Mouse (Mus musculus) embryonic facial prominence, embryonic 11.5 days (tissue): ENCODE data around the gene Olfr701. TPM values are rescaled to one million over a fixed set of nuclear protein-coding genes. Genes with fewer than 3 reads are reported as not detected.

Experiments
- ATAC-seq: fragments of 200-750 bp; cut with Nextera tagmentation; replicated peaks from 2 replicates; pipeline ENCODE4 v1.8.0; 2017; ENCODE audit warnings: low read depth; ENCODE audit not compliant: insufficient number of reproducible peaks, low FRiP score, low TSS enrichment
- DNase-seq: peaks from one replicate; pipeline ENCODE4 v3.0.0-alpha.2; 2015; ENCODE audit warnings: low spot score
- H3K27ac ChIP-seq: fragments of 300-500 bp; sonication (generic); replicated peaks from 2 replicates; pipeline ENCODE4 v1.5.1; 2014; ENCODE audit warnings: mild to moderate bottlenecking, low read depth, low read length, control low read depth
- H3K27me3 ChIP-seq: fragments of 300-500 bp; sonication (generic); 2 replicates; pipeline ENCODE4 v1.6.1; 2014; ENCODE audit warnings: mild to moderate bottlenecking, low read length, moderate library complexity, mixed read lengths; ENCODE audit not compliant: control insufficient read depth, insufficient read depth
- H3K36me3 ChIP-seq: fragments of 300-500 bp; sonication (generic); replicated peaks from 2 replicates; pipeline ENCODE4 v1.6.1; 2014; ENCODE audit warnings: low read depth, mild to moderate bottlenecking, low read length, moderate library complexity, mixed read lengths; ENCODE audit not compliant: control insufficient read depth, insufficient read depth
- H3K4me1 ChIP-seq: fragments of 300-500 bp; sonication (generic); 2 replicates; pipeline ENCODE4 v1.6.1; 2014; ENCODE audit warnings: low read length, mixed read lengths; ENCODE audit not compliant: control insufficient read depth, insufficient read depth
- H3K4me2 ChIP-seq: fragments of 300-500 bp; sonication (generic); 2 replicates; pipeline ENCODE4 v1.6.1; 2014; ENCODE audit warnings: low read depth, mild to moderate bottlenecking, control low read depth, low read length, moderate library complexity
- H3K4me3 ChIP-seq: fragments of 300-500 bp; sonication (generic); 2 replicates; pipeline ENCODE4 v1.5.1; 2014; ENCODE audit warnings: low read depth, low read length, control low read depth
- H3K9ac ChIP-seq: fragments of 300-500 bp; sonication (generic); replicated peaks from 2 replicates; pipeline ENCODE4 v1.6.1; 2014; ENCODE audit warnings: mild to moderate bottlenecking, control low read depth, low read length
- H3K9me3 ChIP-seq: fragments of 300-500 bp; sonication (generic); replicated peaks from 2 replicates; pipeline ENCODE4 v1.6.1; 2016; ENCODE audit warnings: mild to moderate bottlenecking, low read length, inconsistent platforms, mixed read lengths; ENCODE audit not compliant: control insufficient read depth
- WGBS: fragments of 180-500 bp; shearing (Covaris S2); extraction: QIAGEN DNeasy Blood & Tissue Kit; methylation state at CpG from one replicate; pipeline ENCODE4 v1.1.7; 2014; 5-methylcytosine and 5-hydroxymethylcytosine counted together
- polyA plus RNA-seq: library from polyadenylated mRNA; unstranded; fragments of >200 nt; fragmentation: Nextera tagmentation; extraction: Ambion mirVana; gene quantifications from 2 replicates; pipeline ENCODE4 v1.2.1, GENCODE M21; 2014

Olfr701 gene
- polyA plus RNA-seq, result not detected in 2 replicates

DNA sequence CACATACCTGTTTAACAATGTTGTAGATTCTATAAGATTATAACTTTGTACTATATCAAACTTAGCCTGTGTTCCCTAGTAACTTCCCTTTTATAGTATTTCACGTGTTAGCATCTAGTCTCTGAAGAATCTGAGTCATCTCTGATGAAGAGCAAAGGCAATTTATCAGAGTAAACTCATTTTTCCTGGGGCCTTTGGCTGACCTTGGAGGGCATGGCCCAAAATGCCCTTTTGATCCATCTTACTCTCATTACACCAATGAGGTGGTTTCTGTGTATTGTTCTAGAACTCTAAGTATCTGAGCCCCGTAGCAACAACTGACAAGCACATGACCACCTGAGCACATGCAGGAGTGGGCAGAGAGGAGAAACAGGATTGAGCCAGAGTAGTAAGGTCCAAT, at the start of gene Olfr701:
Gene Olfr701 (plus strand): TSS at position 301 of the 400 bp plus-strand sequence.
- Histone ChIP-seq H3K9me3 (no peaks in the 10 kb centered on the region), H3K27me3 (no peaks in the 10 kb centered on the region), H3K27ac (no peak within 1 kb of the TSS), H3K4me3 (no peak within 1 kb of the TSS), H3K36me3 (no peaks in the 10 kb centered on the region), H3K4me1 (no peaks in the 10 kb centered on the region), H3K4me2 (no peak within 1 kb of the TSS), H3K9ac (no peak within 1 kb of the TSS)
- ATAC-seq, result no peak
- 79% methylated on average over 2 of the region's 2 CpGs for WGBS
- DNase-seq, result no peak

DNA sequence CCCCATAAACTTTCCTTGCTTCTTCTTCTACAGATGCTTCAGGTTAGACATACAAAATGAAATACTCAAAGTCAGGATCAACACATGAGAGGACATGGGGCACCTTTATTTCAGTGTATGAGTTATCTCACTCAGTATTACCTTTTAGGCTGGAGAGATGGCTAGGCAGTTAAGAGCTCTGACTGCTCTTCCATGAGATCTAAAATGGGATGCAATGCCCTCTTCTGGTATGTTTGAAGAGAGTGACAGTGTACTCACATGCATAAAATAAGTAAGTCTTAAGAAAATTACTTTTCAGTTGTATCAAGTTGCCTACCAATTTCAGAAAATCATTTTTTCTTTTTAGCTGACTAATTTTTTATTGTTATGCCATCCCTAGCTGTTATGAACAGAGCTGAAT, 25.6 kb upstream of the Olfr701 start:
- Histone ChIP-seq H3K9ac (no peak overlapping the region), H3K4me2 (no peak overlapping the region), H3K9me3 (no peaks in the 10 kb centered on the region), H3K27me3 (no peaks in the 10 kb centered on the region), H3K27ac (no peak overlapping the region), H3K36me3 (no peaks in the 10 kb centered on the region), H3K4me3 (no peak overlapping the region), H3K4me1 (no peaks in the 10 kb centered on the region)
- DNase-seq (no peak), ATAC-seq (no peak)

- Histone ChIP-seq H3K4me2 (no peak within 1 kb of the TSS), H3K4me1 (no peaks in the 10 kb centered on the region), H3K27me3 (no peaks in the 10 kb centered on the region), H3K36me3 (no peaks in the 10 kb centered on the region), H3K9me3 (no peaks in the 10 kb centered on the region), H3K27ac (no peak within 1 kb of the TSS), H3K4me3 (no peak within 1 kb of the TSS), H3K9ac (no peak within 1 kb of the TSS)
- DNase-seq (no peak), ATAC-seq (no peak)
- WGBS, result 79% methylated on average over 1 of the region's 1 CpGs
These were observed 20.8 kb upstream of the Olfr701 start, which contains the start of gene Olfr699 for GRCm38 (mm10) chr7:106793098-106793497. Gene Olfr699 (minus strand): TSS chr7:106793198.

- H3K4me2 ChIP-seq, result no peak within 1 kb of the TSS
- no peak for DNase-seq
- no peak within 1 kb of the TSS for H3K4me3 ChIP-seq
- no peak within 1 kb of the TSS for H3K9ac ChIP-seq
- no peaks in the 10 kb centered on the region for H3K27me3 ChIP-seq
- 100% methylated on average over 1 of the region's 1 CpGs for WGBS
- ATAC-seq, result no peak
- H3K4me1 ChIP-seq, result no peaks in the 10 kb centered on the region
- no peaks in the 10 kb centered on the region for H3K36me3 ChIP-seq
- no peak within 1 kb of the TSS for H3K27ac ChIP-seq
- H3K9me3 ChIP-seq, result no peaks in the 10 kb centered on the region
These were observed 5.2 kb upstream of the Olfr701 start, which contains the start of gene Olfr700 for GRCm38 (mm10) chr7:106808734-106809133. Gene Olfr700 (minus strand): TSS chr7:106808834.

- H3K9ac ChIP-seq, result no peak overlapping the region
- H3K27ac ChIP-seq, result no peak overlapping the region
- 69% methylated on average over 2 of the region's 2 CpGs for WGBS
- DNase-seq, result peak; percentile 5
- ATAC-seq, result no peak
- no peaks in the 10 kb centered on the region for H3K9me3 ChIP-seq
- H3K4me2 ChIP-seq, result no peak overlapping the region
- no peaks in the 10 kb centered on the region for H3K36me3 ChIP-seq
- no peaks in the 10 kb centered on the region for H3K4me1 ChIP-seq
- H3K4me3 ChIP-seq, result no peak overlapping the region
- no peaks in the 10 kb centered on the region for H3K27me3 ChIP-seq
These were observed 1.8 kb downstream of the Olfr701 start for GRCm38 (mm10) chr7:106815775-106816174.

DNA sequence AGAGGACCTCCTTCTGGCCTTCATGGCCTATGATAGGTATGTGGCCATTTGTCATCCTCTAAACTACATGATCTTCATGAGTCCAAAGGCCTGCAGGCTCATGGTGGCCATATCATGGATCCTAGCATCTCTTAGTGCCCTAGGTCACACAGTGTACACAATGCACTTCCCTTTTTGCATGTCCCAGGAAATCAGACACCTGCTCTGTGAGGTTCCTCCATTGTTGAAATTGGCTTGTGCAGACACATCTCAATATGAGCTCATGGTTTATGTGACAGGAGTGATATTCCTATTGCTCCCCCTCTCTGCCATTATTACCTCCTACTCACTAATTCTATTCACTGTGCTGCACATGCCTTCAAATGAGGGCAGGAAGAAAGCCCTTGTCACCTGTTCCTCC, 4.5 kb downstream of the Olfr701 start:
- H3K4me3 ChIP-seq, result no peak overlapping the region
- no peaks in the 10 kb centered on the region for H3K9me3 ChIP-seq
- H3K36me3 ChIP-seq, result no peaks in the 10 kb centered on the region
- ATAC-seq, result no peak
- no peak for DNase-seq
- no peaks in the 10 kb centered on the region for H3K4me1 ChIP-seq
- no peaks in the 10 kb centered on the region for H3K27me3 ChIP-seq
- H3K27ac ChIP-seq, result no peak overlapping the region
- H3K4me2 ChIP-seq, result no peak overlapping the region
- H3K9ac ChIP-seq, result no peak overlapping the region

- DNase-seq, result no peak
- Histone ChIP-seq H3K4me3 (no peak within 1 kb of the TSS), H3K4me1 (no peaks in the 10 kb centered on the region), H3K4me2 (no peak within 1 kb of the TSS), H3K27ac (no peak within 1 kb of the TSS), H3K36me3 (no peaks in the 10 kb centered on the region), H3K9ac (no peak within 1 kb of the TSS), H3K27me3 (no peaks in the 10 kb centered on the region), H3K9me3 (no peaks in the 10 kb centered on the region)
- no peak for ATAC-seq
These were observed 19.9 kb downstream of the Olfr701 start, which contains the start of gene Olfr702 for GRCm38 (mm10) chr7:106833793-106834192. Gene Olfr702 (minus strand): TSS chr7:106833893.

DNA sequence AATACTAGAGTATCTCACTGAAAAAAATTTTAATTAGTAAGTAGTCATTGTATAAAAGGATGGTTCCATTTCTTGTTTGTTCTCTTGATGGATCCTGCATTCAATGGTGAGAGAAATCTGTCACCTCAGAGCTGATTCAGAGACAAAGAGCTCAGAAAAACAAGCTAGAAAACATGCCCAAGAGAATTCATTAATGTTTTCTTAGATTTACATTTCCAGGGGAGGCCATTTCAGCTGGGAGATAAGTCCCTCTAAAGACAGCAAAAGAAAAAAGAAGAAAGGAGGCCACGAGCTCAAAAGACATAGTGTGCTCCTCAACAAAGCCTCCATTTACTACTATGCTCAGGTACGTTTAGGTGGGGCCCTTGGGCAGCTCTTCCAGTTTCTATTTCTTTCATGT, 29.1 kb downstream of the Olfr701 start, which contains the start of gene Olfr703:
Gene Olfr703 (plus strand): TSS at position 301 of the 400 bp plus-strand sequence.
- Histone ChIP-seq H3K27me3 (no peaks in the 10 kb centered on the region), H3K9ac (no peak within 1 kb of the TSS), H3K9me3 (no peaks in the 10 kb centered on the region), H3K4me3 (no peak within 1 kb of the TSS), H3K27ac (no peak within 1 kb of the TSS), H3K4me1 (no peaks in the 10 kb centered on the region), H3K4me2 (no peak within 1 kb of the TSS), H3K36me3 (no peaks in the 10 kb centered on the region)
- no peak for ATAC-seq
- no peak for DNase-seq
- 71% methylated on average over 2 of the region's 2 CpGs for WGBS
